In genomic region chr4:63258096-63258495, GRCm38 (mm10) we compare ENCODE assay signal across 18 mouse cellular contexts.
"Had no signal": no experiment of that assay in that cellular context is flagged by ENCODE, and none has a peak within 500 bp of the region (broad histone marks: within the 10 kb centered on the region; RNA-seq: fewer than 3 reads in every experiment).

No protein-coding gene starts in this region.

- H3K27ac ChIP-seq: intestine, embryonic 15.5 days; limb, embryonic 13.5 days; liver, embryonic 13.5 days; midbrain, embryonic 12.5 days; midbrain, embryonic 15.5 days; neural tube, embryonic 12.5 days; neural tube, embryonic 15.5 days had no signal

- H3K4me3 ChIP-seq: intestine, embryonic 15.5 days; limb, embryonic 13.5 days; liver, embryonic 13.5 days; midbrain, embryonic 12.5 days; midbrain, embryonic 15.5 days; neural tube, embryonic 12.5 days; neural tube, embryonic 15.5 days had no signal

- H3K9me3 ChIP-seq: intestine, embryonic 15.5 days; limb, embryonic 13.5 days; liver, embryonic 13.5 days; midbrain, embryonic 12.5 days; midbrain, embryonic 15.5 days; neural tube, embryonic 12.5 days; neural tube, embryonic 15.5 days had no signal

- H3K4me2 ChIP-seq: intestine, embryonic 15.5 days; limb, embryonic 13.5 days; liver, embryonic 13.5 days; midbrain, embryonic 12.5 days; midbrain, embryonic 15.5 days; neural tube, embryonic 12.5 days; neural tube, embryonic 15.5 days had no signal

- ATAC-seq: intestine, embryonic 15.5 days; midbrain, embryonic 15.5 days had no signal

- H3K9ac ChIP-seq: intestine, embryonic 15.5 days; limb, embryonic 13.5 days; liver, embryonic 13.5 days; midbrain, embryonic 12.5 days; midbrain, embryonic 15.5 days; neural tube, embryonic 12.5 days; neural tube, embryonic 15.5 days had no signal

- H3K36me3 ChIP-seq: midbrain, embryonic 12.5 days; midbrain, embryonic 15.5 days; neural tube, embryonic 12.5 days; neural tube, embryonic 15.5 days had no signal

- H3K4me1 ChIP-seq: intestine, embryonic 15.5 days; liver, embryonic 13.5 days; neural tube, embryonic 12.5 days had no signal

- DNase-seq: kidney, postnatal 10 days; kidney, postnatal 4 days; layer of hippocampus, adult 9-11 months; layer of hippocampus, postnatal 36 days; liver, embryonic 13.5 days; lung, adult 2 months; lung, postnatal 14 days; lung, postnatal 4 days; right cerebral cortex, adult 18-20 months; right cerebral cortex, postnatal 14 days; right cerebral cortex, postnatal 4 days; thymus, postnatal 4 days had no signal

- H3K27me3 ChIP-seq: intestine, embryonic 15.5 days; limb, embryonic 13.5 days; liver, embryonic 13.5 days; midbrain, embryonic 12.5 days; midbrain, embryonic 15.5 days; neural tube, embryonic 12.5 days; neural tube, embryonic 15.5 days had no signal
